Mouse (Mus musculus): ENCODE data around the gene Nkap. TPM values are rescaled to one million over a fixed set of nuclear protein-coding genes. Genes with fewer than 3 reads are reported as not detected.
A peak's percentile ranks its signal among the peaks of the same experiment; 100 is the strongest.
"Not testable (repeated sequence)": the region's sequence is repeated elsewhere in the genome, so short reads cannot be mapped to it uniquely, and the experiment has no call there.

Nkap gene
- polyA plus RNA-seq (2016; fragmentation: Nextera tagmentation; extraction: Ambion mirVana): 25.5 and 27.2 TPM in 2 replicates

DNA sequence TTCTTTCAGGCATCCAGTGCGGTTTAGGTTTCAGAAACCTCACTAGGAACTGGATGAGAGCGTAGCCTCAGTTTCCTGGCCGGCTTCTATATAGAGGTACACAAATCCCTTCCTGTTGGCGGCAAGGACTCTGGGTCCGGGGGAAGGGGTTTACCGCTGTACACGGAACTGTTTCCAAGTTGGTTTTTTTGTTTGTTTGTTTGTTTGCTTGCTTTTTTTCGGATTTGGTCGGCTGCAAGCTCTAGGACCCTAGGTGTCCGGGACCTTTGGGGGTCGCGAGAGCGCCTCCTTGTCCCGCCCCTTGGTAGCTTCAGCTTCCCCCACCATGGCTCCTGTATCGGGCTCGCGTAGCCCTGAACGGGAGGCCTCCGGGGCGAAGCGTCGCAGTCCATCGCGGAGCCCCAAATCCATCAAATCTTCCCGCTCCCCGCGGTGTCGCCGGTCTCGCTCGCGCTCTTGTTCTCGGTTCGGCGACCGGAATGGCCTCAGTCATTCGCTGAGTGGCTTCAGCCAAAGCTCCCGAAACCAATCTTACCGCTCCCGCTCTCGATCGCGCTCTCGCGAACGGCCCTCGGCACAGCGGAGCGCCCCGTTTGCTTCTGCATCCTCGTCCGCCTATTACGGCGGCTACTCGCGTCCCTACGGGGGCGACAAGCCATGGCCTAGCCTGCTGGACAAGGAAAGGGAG lies at the start of gene Nkap:
TSS of gene Nkap (plus strand) at position 125 of the 688 bp plus-strand sequence.
- peak within 1 kb of the TSS; percentile 71 for H3K27ac ChIP-seq

DNA sequence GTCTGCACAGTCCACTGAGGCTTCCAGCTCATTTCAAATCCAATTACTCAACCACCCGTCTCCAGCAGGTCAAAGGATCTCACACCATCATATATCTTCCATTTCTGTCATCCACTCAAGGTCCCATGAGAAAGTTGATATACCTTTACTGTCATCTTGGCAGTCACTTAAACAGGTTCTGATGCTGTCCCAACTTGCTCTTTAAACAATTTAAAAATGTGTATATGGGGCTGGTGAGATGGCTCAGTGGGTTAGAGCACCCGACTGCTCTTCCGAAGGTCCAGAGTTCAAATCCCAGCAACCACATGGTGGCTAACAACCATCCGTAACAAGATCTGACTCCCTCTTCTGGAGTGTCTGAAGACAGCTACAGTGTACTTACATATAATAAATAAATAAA lies 46.2 kb upstream of the Nkap start:
- H3K36me3 ChIP-seq (replicated peaks): peaks cover 19% of the 10 kb centered on the region
- H3K4me3 ChIP-seq (replicated peaks); H3K4me1 ChIP-seq; H3K9me3 ChIP-seq; H3K9ac ChIP-seq; H3K27me3 ChIP-seq; ATAC-seq (ENCODE audit: low FRiP score); H3K27ac ChIP-seq; H3K4me2 ChIP-seq: not testable (repeated sequence)
- WGBS: 69% methylated on average over 4 of the region's 4 CpGs

More for the DNA sequence above, at the start of gene Nkap:
- no peaks in the 10 kb centered on the region for H3K9me3 ChIP-seq
- peak; percentile 92 for ATAC-seq (ENCODE audit: low FRiP score)
- 12% methylated on average over 50 of the region's 58 CpGs for WGBS
- peak within 1 kb of the TSS; percentile 68 for H3K9ac ChIP-seq
- peaks cover 11% of the 10 kb centered on the region for H3K4me1 ChIP-seq
- H3K4me3 ChIP-seq (replicated peaks): peak within 1 kb of the TSS; percentile 60
- H3K4me2 ChIP-seq: peak within 1 kb of the TSS; percentile 56
- no peaks in the 10 kb centered on the region for H3K27me3 ChIP-seq
- no peaks in the 10 kb centered on the region for H3K36me3 ChIP-seq (replicated peaks)

DNA sequence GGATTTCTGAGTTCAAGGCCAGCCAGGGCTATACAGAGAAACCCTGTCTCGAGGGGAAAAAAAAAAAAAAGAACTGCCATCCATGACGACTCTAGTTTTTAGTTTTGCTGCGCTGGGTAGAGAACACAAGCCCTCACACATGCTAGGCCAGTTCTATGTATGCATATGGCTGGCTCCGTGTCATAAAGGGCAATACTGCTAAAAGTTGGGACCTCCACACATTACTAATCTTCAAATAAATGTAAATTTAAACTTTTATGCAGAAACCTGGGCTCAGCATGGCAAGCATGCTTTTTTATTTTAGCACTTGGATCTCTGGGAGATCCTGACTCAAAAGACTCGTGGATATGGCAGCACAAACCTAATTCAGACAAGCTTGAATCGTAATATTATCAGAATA lies 45.4 kb upstream of the Nkap start:
- H3K9ac ChIP-seq: no peak overlapping the region

DNA sequence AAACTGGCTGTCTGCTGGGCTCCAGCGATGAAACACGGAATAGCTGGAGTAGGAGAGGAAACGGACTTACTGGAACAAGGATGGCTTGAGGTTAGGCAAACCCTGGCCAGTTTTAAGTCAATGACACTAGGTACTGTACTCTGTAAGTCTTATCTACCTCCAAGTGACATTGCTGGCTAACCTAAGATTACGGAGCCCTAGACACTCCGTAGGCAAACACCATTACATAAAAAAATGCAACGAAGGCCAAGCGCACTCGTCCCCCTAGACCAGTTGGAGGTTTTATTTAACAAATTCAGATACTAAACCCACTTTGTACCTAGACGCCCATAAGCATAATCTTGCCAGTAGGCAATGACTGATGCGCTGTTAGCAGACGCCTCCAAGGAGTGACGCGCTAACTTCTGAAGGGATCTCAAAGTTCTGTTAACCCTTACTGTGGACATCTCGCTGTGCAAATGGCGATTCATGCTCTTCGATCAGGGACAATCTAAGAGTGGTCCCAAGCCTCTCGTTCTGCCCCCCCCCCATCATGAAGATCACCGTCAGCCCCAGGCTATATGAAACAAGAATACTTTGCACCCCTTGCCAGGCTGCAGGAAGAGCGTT lies 42.2 kb upstream of the Nkap start:
- peak; percentile 39 for ATAC-seq (ENCODE audit: low FRiP score)
- H3K9ac ChIP-seq: peak overlapping the region; percentile 75
- peak overlapping the region; percentile 85 for H3K27ac ChIP-seq
- peak overlapping the region; percentile 60 for H3K4me2 ChIP-seq
- H3K4me3 ChIP-seq (replicated peaks): peak overlapping the region; percentile 54
- H3K4me1 ChIP-seq: peaks cover 10% of the 10 kb centered on the region
- no peaks in the 10 kb centered on the region for H3K9me3 ChIP-seq
- 15% methylated on average over 19 of the region's 19 CpGs for WGBS
- H3K36me3 ChIP-seq (replicated peaks): peaks cover 19% of the 10 kb centered on the region
- no peaks in the 10 kb centered on the region for H3K27me3 ChIP-seq

More for the DNA sequence above, 45.4 kb upstream of the Nkap start:
- Histone ChIP-seq H3K4me1 (peaks cover 10% of the 10 kb centered on the region), H3K27ac (no peak overlapping the region), H3K4me2 (no peak overlapping the region), H3K4me3 (replicated peaks) (no peak overlapping the region), H3K36me3 (replicated peaks) (peaks cover 19% of the 10 kb centered on the region), H3K9me3 (no peaks in the 10 kb centered on the region), H3K27me3 (no peaks in the 10 kb centered on the region)
- WGBS: 61% methylated on average over 6 of the region's 6 CpGs
- ATAC-seq (ENCODE audit: low FRiP score): no peak

DNA sequence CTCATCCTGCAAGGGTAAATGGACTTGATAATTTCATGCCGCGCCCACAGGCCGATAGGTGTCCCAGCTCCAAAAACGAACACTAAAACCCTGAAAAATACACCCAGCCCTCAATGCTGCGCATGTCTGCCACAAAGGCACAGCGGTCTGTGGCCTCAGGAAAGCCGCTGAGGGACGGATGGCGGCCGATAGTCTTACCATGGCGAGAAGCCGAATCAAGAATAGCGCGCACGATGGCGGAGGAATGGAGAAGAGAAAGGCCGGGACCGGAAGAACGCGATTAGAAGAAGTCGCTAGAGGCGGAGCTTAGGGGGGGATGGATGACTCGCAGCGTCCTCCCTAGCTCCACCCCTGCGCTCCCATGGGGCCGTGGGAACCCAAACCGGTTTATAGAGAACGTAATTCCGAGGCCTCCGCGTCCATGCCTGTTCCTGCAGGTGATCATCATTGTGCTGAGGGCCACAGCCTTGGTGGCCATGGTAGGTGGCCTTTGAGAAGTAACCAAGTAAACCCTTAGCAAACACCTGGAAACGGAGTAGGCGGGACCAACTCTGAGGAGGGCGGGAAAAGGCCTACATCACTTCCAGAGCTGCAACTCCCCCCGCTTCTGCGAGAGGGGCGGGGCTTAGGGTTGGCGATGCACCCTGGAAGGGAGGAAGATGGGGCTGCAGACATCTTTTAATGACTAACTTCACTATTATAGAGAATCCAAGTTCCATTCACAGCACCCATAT lies 41.5 kb upstream of the Nkap start, which contains the start of gene Rpl39:
TSS of gene Rpl39 (minus strand) at position 476 of the 734 bp plus-strand sequence.
- H3K27me3 ChIP-seq: no peaks in the 10 kb centered on the region
- WGBS: 18% methylated on average over 38 of the region's 38 CpGs
- ATAC-seq (ENCODE audit: low FRiP score): peak; percentile 96
- peak within 1 kb of the TSS; percentile 60 for H3K4me2 ChIP-seq
- H3K4me3 ChIP-seq (replicated peaks): peak within 1 kb of the TSS; percentile 54
- peaks cover 10% of the 10 kb centered on the region for H3K4me1 ChIP-seq
- peaks cover 17% of the 10 kb centered on the region for H3K36me3 ChIP-seq (replicated peaks)
- H3K27ac ChIP-seq: peak within 1 kb of the TSS; percentile 85
- peak within 1 kb of the TSS; percentile 75 for H3K9ac ChIP-seq
- no peaks in the 10 kb centered on the region for H3K9me3 ChIP-seq

DNA sequence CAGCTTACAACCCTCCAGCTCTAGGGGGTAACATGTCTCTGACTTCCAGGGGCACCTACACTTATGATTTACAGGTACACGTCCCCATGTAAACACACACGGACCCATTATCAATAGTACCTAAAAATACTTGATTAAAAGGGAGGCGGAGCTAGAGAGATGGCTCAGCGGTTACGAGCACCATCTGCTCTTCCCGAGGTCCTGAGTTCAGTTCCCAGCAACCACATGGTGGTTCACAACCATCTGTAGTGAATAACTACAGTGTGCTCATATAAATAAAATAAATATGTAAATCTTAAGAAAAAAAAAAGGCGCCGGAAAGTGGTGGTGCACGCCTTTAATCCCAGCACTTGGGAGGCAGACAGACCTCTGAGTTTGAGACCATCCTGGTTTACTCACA lies 40.9 kb upstream of the Nkap start:
- Histone ChIP-seq H3K4me3 (replicated peaks) (peak overlapping the region; percentile 54), H3K9me3 (no peaks in the 10 kb centered on the region), H3K4me1 (peaks cover 10% of the 10 kb centered on the region), H3K36me3 (replicated peaks) (peaks cover 15% of the 10 kb centered on the region), H3K9ac (no peak overlapping the region), H3K27me3 (no peaks in the 10 kb centered on the region), H3K27ac (peak overlapping the region; percentile 85), H3K4me2 (peak overlapping the region; percentile 47)
- ATAC-seq (ENCODE audit: low FRiP score): no peak
- 33% methylated on average over 9 of the region's 9 CpGs for WGBS

DNA sequence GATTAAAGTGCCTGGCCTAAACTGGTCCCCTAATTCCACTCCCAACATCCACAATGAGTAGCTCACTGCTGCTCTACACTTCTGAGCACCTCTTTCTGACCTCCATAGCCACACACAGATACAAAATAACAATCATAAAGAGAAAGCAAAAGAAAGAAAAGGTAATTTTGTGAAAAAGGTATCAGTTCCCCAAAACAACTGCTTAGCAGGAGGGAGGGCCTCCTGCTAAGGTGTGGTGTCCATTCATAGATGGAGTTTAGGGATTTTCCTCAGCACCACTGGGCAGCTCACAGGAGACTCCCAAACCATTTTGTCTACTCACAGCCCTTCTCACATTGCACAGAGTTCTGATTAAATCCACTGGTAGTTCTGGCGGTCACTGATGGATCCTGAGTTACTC lies 37.8 kb upstream of the Nkap start:
- Histone ChIP-seq H3K27me3 (no peaks in the 10 kb centered on the region), H3K4me2 (no peak overlapping the region), H3K9ac (no peak overlapping the region), H3K27ac (no peak overlapping the region), H3K4me3 (replicated peaks) (no peak overlapping the region), H3K4me1 (no peaks in the 10 kb centered on the region), H3K36me3 (replicated peaks) (no peaks in the 10 kb centered on the region; the same call in 1 of the 2 replicates), H3K9me3 (no peaks in the 10 kb centered on the region)
- ATAC-seq (ENCODE audit: low FRiP score): no peak
- WGBS: 88% methylated on average over 1 of the region's 1 CpGs

DNA sequence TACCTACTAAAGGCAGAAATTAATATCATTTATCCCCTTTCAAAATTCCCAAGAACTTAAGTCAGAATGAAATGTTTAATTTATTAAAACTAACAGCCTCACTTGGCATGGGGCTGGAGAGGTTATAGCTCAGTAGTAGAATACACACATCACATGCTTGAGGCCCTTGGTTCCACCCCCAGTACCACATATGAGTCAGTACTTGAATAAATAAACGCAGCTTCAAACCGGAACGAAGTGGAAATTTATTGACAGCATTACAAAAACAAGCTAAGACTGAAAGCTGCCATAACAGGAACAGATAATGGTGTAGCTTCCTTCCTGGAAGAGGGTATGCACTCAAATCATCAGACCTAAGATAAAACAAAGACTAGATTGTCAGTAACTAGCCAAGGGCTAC lies 35.1 kb upstream of the Nkap start:
- H3K27me3 ChIP-seq: no peaks in the 10 kb centered on the region
- H3K27ac ChIP-seq: no peak overlapping the region
- no peaks in the 10 kb centered on the region for H3K4me1 ChIP-seq
- H3K9ac ChIP-seq: no peak overlapping the region
- no peak for ATAC-seq (ENCODE audit: low FRiP score)
- H3K4me3 ChIP-seq (replicated peaks): no peak overlapping the region
- 98% methylated on average over 3 of the region's 3 CpGs for WGBS
- no peak overlapping the region for H3K4me2 ChIP-seq
- H3K9me3 ChIP-seq: no peaks in the 10 kb centered on the region
- no peaks in the 10 kb centered on the region; the same call in 1 of the 2 replicates for H3K36me3 ChIP-seq (replicated peaks)

DNA sequence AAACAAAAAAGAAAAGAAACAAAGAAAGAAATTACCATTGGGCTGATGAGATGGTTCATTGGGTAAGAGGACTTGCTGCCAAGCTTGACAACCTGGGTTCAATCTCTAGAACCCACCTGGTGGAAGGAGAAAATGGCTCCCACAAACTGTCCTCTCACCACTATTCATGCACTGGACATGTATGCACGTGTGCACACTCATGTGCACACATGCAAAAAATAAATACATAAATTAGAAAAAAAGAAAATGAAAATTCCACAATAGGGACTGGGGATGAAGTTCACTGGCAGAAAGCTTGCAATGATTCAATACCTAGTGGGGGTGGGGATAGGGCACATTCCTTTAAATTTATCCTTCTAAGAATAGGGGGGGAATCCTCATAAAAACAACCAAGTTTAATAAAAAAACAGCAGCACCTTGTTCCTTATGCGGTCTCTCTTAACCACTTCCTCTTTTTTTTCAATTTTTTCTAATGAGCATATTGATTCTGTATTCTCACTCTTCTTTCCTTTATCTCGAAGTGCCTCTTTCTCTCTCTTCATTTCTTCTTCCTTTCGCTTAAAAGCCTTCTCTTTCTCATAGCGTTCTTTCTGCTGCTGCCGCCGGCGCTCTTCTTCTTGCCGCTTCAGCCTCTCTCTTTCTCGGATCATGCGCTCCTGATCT lies 31.4 kb upstream of the Nkap start:
- Histone ChIP-seq H3K4me3 (replicated peaks) (no peak overlapping the region), H3K27me3 (no peaks in the 10 kb centered on the region), H3K27ac (no peak overlapping the region), H3K9ac (no peak overlapping the region), H3K36me3 (replicated peaks) (peaks cover 17% of the 10 kb centered on the region), H3K9me3 (no peaks in the 10 kb centered on the region), H3K4me1 (no peaks in the 10 kb centered on the region), H3K4me2 (no peak overlapping the region)
- 92% methylated on average over 11 of the region's 11 CpGs for WGBS
- no peak for ATAC-seq (ENCODE audit: low FRiP score)

DNA sequence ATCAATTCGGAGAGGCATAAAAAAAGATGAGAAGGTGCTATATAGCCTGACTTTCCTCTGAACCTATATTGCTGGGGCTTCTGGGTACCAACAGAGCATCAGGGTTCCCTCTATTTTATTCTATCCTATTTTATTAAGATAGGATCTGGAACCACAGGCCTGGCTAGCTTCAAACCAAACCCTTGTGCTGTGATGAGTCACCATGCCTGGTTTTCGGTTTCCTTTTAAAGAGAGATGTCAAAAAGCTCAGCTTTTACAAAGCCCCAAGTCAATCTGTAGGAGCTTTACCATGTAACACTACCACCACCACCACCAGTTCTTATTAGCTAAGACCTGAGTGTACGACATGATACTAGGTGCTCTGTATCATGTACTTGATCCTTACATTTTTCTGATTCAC lies 27.9 kb upstream of the Nkap start:
- Histone ChIP-seq H3K36me3 (replicated peaks) (peaks cover 21% of the 10 kb centered on the region), H3K9ac (no peak overlapping the region), H3K27me3 (no peaks in the 10 kb centered on the region), H3K4me3 (replicated peaks) (no peak overlapping the region), H3K4me2 (no peak overlapping the region), H3K9me3 (no peaks in the 10 kb centered on the region), H3K27ac (no peak overlapping the region), H3K4me1 (no peaks in the 10 kb centered on the region)
- no peak for ATAC-seq (ENCODE audit: low FRiP score)
- 94% methylated on average over 3 of the region's 3 CpGs for WGBS

DNA sequence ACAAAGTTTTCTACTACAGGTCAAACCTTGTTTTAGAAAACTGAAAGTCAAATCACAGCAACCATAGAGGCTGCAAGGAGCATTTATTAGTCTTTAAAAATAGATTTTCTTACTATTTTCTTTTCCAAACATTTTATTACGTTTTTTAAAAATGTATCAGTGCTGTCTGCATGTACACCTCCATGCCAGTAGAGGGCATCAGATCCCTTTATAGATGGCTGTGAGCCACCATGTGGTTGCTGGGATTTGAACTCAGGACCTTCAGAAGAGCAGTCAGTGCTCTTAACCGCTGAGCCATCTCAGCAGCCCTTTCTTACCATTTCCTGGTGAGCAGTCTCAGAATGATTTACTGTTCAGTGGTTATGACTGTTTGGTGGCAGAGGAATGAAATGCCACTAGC lies 22.8 kb upstream of the Nkap start:
- Histone ChIP-seq H3K4me2 (no peak overlapping the region), H3K4me1 (no peaks in the 10 kb centered on the region), H3K9ac (no peak overlapping the region), H3K36me3 (replicated peaks) (peaks cover 12% of the 10 kb centered on the region), H3K9me3 (no peaks in the 10 kb centered on the region), H3K4me3 (replicated peaks) (no peak overlapping the region), H3K27me3 (no peaks in the 10 kb centered on the region), H3K27ac (no peak overlapping the region)
- 73% methylated on average over 2 of the region's 2 CpGs for WGBS
- no peak for ATAC-seq (ENCODE audit: low FRiP score)

Measured in forebrain, embryonic 12.5 days (tissue).